14 mouse cellular contexts compared by ENCODE assay signal in genomic region chr1:184244730-184245488, GRCm38 (mm10).
DNase-seq lines count a peak whose midpoint lies in the region; ATAC-seq and TF ChIP-seq lines count a peak whose summit lies in the region.
"Had no signal": no experiment of that assay in that cellular context is flagged by ENCODE, and none has a peak within 500 bp of the region (broad histone marks: within the 10 kb centered on the region; RNA-seq: fewer than 3 reads in every experiment).

No protein-coding gene starts in this region.

- no peak for ATAC-seq in lung, postnatal 0 days
- ATAC-seq: hindbrain, embryonic 16.5 days had no signal

- no peak overlapping the region for H3K9ac ChIP-seq in lung, postnatal 0 days (replicated peaks; ENCODE audit: low read depth)

- intact Hi-C loops in gastrocnemius, adult 2 months (cut with DNase I) = no loop called here

- no peak for TF ChIP-seq EP300 in lung, postnatal 0 days (IDR thresholded peaks at IDR 0.05)

- DNase-seq in gastrocnemius, adult 2 months = no peak
- DNase-seq in gastrocnemius, postnatal 4 days (ENCODE audit: low spot score in 2 of 2) = no peak
- no peak for DNase-seq in lung, postnatal 0 days (ENCODE audit: low spot score)
- no peak for DNase-seq in lung, postnatal 14 days
- DNase-seq in limb, embryonic 10.5 days (ENCODE audit: low spot score) = peak; percentile 49
- no peak for DNase-seq in layer of hippocampus, postnatal 14 days (ENCODE audit: low spot score in 2 of 2)
- DNase-seq in left cerebral cortex, adult 11 months (ENCODE audit: low spot score) = no peak
- DNase-seq: cerebellum, adult 11-12 months; embryo, embryonic 11 days; heart, adult 18-20 months; left cerebral cortex, postnatal 4 days; midbrain, embryonic 14.5 days; thymus, postnatal 25 days had no signal

- H3K9me3 ChIP-seq in lung, postnatal 0 days (ENCODE audit: low read length) = no peaks in the 10 kb centered on the region
- no peaks in the 10 kb centered on the region for H3K9me3 ChIP-seq in limb, embryonic 10.5 days (replicated peaks)

- no peaks in the 10 kb centered on the region for H3K36me3 ChIP-seq in lung, postnatal 0 days (ENCODE audit: insufficient read depth, low read length)
- no peaks in the 10 kb centered on the region for H3K36me3 ChIP-seq in limb, embryonic 10.5 days

- peak; percentile 7; the same call in 1 of the 2 replicates for TF ChIP-seq CTCF in gastrocnemius, adult 2 months (IDR thresholded peaks at IDR 0.05)
- no peak for TF ChIP-seq CTCF in lung, postnatal 0 days (IDR thresholded peaks at IDR 0.05)

- peak overlapping the region; percentile 67 for H3K4me3 ChIP-seq in gastrocnemius, adult 2 months
- H3K4me3 ChIP-seq in lung, postnatal 0 days (ENCODE audit: low read depth, low read length) = no peak overlapping the region
- peak overlapping the region; percentile 29 for H3K4me3 ChIP-seq in limb, embryonic 10.5 days

- H3K27me3 ChIP-seq in lung, postnatal 0 days (replicated peaks; ENCODE audit: insufficient read depth, low read length) = no peaks in the 10 kb centered on the region
- H3K27me3 ChIP-seq in limb, embryonic 10.5 days (ENCODE audit: low read depth, poor library complexity, severe bottlenecking) = no peaks in the 10 kb centered on the region

- peak overlapping the region; percentile 12; the same call in 1 of the 2 replicates for H3K4me2 ChIP-seq in lung, postnatal 0 days (replicated peaks; ENCODE audit: low read depth, low read length)

- H3K27ac ChIP-seq in gastrocnemius, adult 2 months = peak overlapping the region; percentile 87
- no peak overlapping the region for H3K27ac ChIP-seq in lung, postnatal 0 days (ENCODE audit: low read length)
- peak overlapping the region; percentile 57 for H3K27ac ChIP-seq in limb, embryonic 10.5 days

- no peaks in the 10 kb centered on the region for H3K4me1 ChIP-seq in lung, postnatal 0 days (ENCODE audit: insufficient read depth, low read depth, low read length)
- H3K4me1 ChIP-seq in limb, embryonic 10.5 days = peaks cover 17% of the 10 kb centered on the region; the same call in 1 of the 2 replicates

- 63% methylated on average over 23 of the region's 23 CpGs for WGBS in lung, postnatal 0 days
- WGBS in limb, embryonic 10.5 days = 56% methylated on average over 23 of the region's 23 CpGs
